ENCODE assay signal across 9 mouse cellular contexts in the genomic region with DNA sequence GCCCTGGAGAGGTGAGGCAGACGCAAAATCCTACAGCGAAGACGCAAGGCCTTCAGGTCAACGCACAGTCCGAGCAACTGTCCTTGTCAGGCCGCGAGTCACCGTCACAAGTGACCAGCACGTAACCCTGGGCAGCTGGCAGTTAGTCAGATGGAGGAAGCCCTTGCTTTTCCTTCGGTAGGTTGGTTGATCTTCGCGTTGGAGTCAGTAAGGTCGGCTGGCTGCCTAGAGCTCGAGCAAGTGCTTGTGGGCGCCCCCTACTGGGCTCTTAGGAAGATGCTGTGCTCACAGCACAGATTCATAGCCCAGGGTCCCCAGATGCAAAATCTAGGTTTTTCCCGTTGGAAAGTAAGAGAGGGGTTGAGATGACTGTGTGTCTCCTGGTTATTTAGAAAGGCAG. TPM values are rescaled to one million over a fixed set of nuclear protein-coding genes. Genes with fewer than 3 reads are reported as not detected.
DNase-seq lines count a peak whose midpoint lies in the region; ATAC-seq and TF ChIP-seq lines count a peak whose summit lies in the region.
"Had no signal": no experiment of that assay in that cellular context is flagged by ENCODE, and none has a peak within 500 bp of the region (broad histone marks: within the 10 kb centered on the region; RNA-seq: fewer than 3 reads in every experiment).

No protein-coding gene starts in this region.

- no peaks in the 10 kb centered on the region; the same call in 1 of the 2 replicates for H3K4me1 ChIP-seq in bone marrow, adult 2 months (ENCODE audit: control insufficient read depth, insufficient read depth, low read length)
- H3K4me1 ChIP-seq in embryonic facial prominence, embryonic 14.5 days (ENCODE audit: control insufficient read depth, insufficient read depth, low read length): peaks cover 3% of the 10 kb centered on the region
- H3K4me1 ChIP-seq in heart, embryonic 15.5 days (replicated peaks): peaks cover 18% of the 10 kb centered on the region
- H3K4me1 ChIP-seq in kidney, postnatal 0 days (replicated peaks; ENCODE audit: insufficient read depth, low read length): no peaks in the 10 kb centered on the region; the same call in 1 of the 2 replicates
- H3K4me1 ChIP-seq in liver, embryonic 15.5 days (replicated peaks): no peaks in the 10 kb centered on the region
- peaks cover 5% of the 10 kb centered on the region for H3K4me1 ChIP-seq in neural tube, embryonic 12.5 days
- no peaks in the 10 kb centered on the region for H3K4me1 ChIP-seq in stomach, postnatal 0 days (replicated peaks; ENCODE audit: control insufficient read depth, insufficient read depth)

- no peaks in the 10 kb centered on the region for H3K36me3 ChIP-seq in embryonic facial prominence, embryonic 14.5 days (ENCODE audit: control insufficient read depth, insufficient read depth, low read length)
- H3K36me3 ChIP-seq in heart, embryonic 15.5 days: no peaks in the 10 kb centered on the region
- no peaks in the 10 kb centered on the region for H3K36me3 ChIP-seq in kidney, postnatal 0 days (ENCODE audit: insufficient read depth, low read length)
- no peaks in the 10 kb centered on the region for H3K36me3 ChIP-seq in liver, embryonic 15.5 days (replicated peaks)
- no peaks in the 10 kb centered on the region for H3K36me3 ChIP-seq in neural tube, embryonic 12.5 days
- no peaks in the 10 kb centered on the region for H3K36me3 ChIP-seq in stomach, postnatal 0 days (ENCODE audit: control insufficient read depth, insufficient read depth, low read length)

- TF ChIP-seq EP300 in stomach, postnatal 0 days (optimal IDR thresholded peaks at IDR 0.05): no peak

- TF ChIP-seq CTCF in bone marrow, adult 2 months (IDR thresholded peaks at IDR 0.05; ENCODE audit: control insufficient read depth, insufficient read depth, low read length): peak; percentile 71
- peak; percentile 81 for TF ChIP-seq CTCF in kidney, postnatal 0 days (IDR thresholded peaks at IDR 0.05; ENCODE audit: low read depth)
- peak; percentile 84 for TF ChIP-seq CTCF in stomach, postnatal 0 days (IDR thresholded peaks at IDR 0.05; ENCODE audit: low read depth)

- DNase-seq in CD8-positive naive resting alpha-beta T cell, adult 2 months (ENCODE audit: low read depth in 2 of 2, low spot score in 2 of 2): peak; percentile 44 to 54
- DNase-seq in embryonic facial prominence, embryonic 14.5 days (ENCODE audit: low spot score): peak; percentile 83
- DNase-seq in kidney, postnatal 0 days (ENCODE audit: low spot score): peak; percentile 85
- peak; percentile 75 for DNase-seq in stomach, postnatal 0 days (ENCODE audit: low spot score)

- TF ChIP-seq POLR2A in bone marrow, adult 2 months (IDR thresholded peaks at IDR 0.05; ENCODE audit: borderline replicate concordance, control insufficient read depth, low read depth, low read length): no peak

- H3K4me3 ChIP-seq in bone marrow, adult 2 months (replicated peaks; ENCODE audit: control insufficient read depth, low read depth, low read length): no peak overlapping the region
- no peak overlapping the region for H3K4me3 ChIP-seq in embryonic facial prominence, embryonic 14.5 days (ENCODE audit: low read depth, low read length)
- no peak overlapping the region for H3K4me3 ChIP-seq in heart, embryonic 15.5 days
- no peak overlapping the region for H3K4me3 ChIP-seq in kidney, postnatal 0 days (replicated peaks; ENCODE audit: low read depth, low read length)
- no peak overlapping the region for H3K4me3 ChIP-seq in liver, embryonic 15.5 days (replicated peaks)
- H3K4me3 ChIP-seq in neural tube, embryonic 12.5 days: no peak overlapping the region
- H3K4me3 ChIP-seq in stomach, postnatal 0 days (ENCODE audit: low read depth, low read length): no peak overlapping the region
- H3K4me3 ChIP-seq: erythroblast, embryonic 14.5 days had no signal

- H3K27ac ChIP-seq in bone marrow, adult 2 months (ENCODE audit: control insufficient read depth, insufficient read depth, low read depth, low read length, poor library complexity): no peak overlapping the region
- H3K27ac ChIP-seq in embryonic facial prominence, embryonic 14.5 days (replicated peaks; ENCODE audit: low read depth, low read length): no peak overlapping the region
- no peak overlapping the region for H3K27ac ChIP-seq in heart, embryonic 15.5 days
- H3K27ac ChIP-seq in kidney, postnatal 0 days: no peak overlapping the region
- H3K27ac ChIP-seq in liver, embryonic 15.5 days (replicated peaks): no peak overlapping the region
- H3K27ac ChIP-seq in neural tube, embryonic 12.5 days: no peak overlapping the region
- H3K27ac ChIP-seq in stomach, postnatal 0 days (replicated peaks): no peak overlapping the region

- ATAC-seq in embryonic facial prominence, embryonic 14.5 days (ENCODE audit: low read depth): no peak
- no peak for ATAC-seq in heart, embryonic 15.5 days (replicated peaks; ENCODE audit: insufficient number of reproducible peaks, insufficient read depth, low FRiP score, low read depth)
- ATAC-seq in kidney, postnatal 0 days (replicated peaks; ENCODE audit: low FRiP score, low read depth): no peak
- no peak for ATAC-seq in liver, embryonic 15.5 days (ENCODE audit: insufficient read depth)
- ATAC-seq in neural tube, embryonic 12.5 days (ENCODE audit: low FRiP score, low read depth): no peak
- ATAC-seq in stomach, postnatal 0 days (ENCODE audit: low FRiP score, low TSS enrichment): peak; percentile 25; the same call in 1 of the 2 replicates

- no peak overlapping the region for H3K9ac ChIP-seq in embryonic facial prominence, embryonic 14.5 days (ENCODE audit: low read depth, low read length)
- H3K9ac ChIP-seq in heart, embryonic 15.5 days: no peak overlapping the region
- H3K9ac ChIP-seq in kidney, postnatal 0 days (ENCODE audit: low read depth, low read length): no peak overlapping the region
- no peak overlapping the region for H3K9ac ChIP-seq in liver, embryonic 15.5 days
- H3K9ac ChIP-seq in neural tube, embryonic 12.5 days: no peak overlapping the region
- H3K9ac ChIP-seq in stomach, postnatal 0 days (ENCODE audit: low read length): no peak overlapping the region

- no peaks in the 10 kb centered on the region for H3K9me3 ChIP-seq in embryonic facial prominence, embryonic 14.5 days (ENCODE audit: control insufficient read depth, low read length)
- H3K9me3 ChIP-seq in heart, embryonic 15.5 days (replicated peaks): no peaks in the 10 kb centered on the region
- no peaks in the 10 kb centered on the region for H3K9me3 ChIP-seq in kidney, postnatal 0 days (replicated peaks; ENCODE audit: low read length)
- H3K9me3 ChIP-seq in liver, embryonic 15.5 days (replicated peaks): no peaks in the 10 kb centered on the region
- H3K9me3 ChIP-seq in neural tube, embryonic 12.5 days: no peaks in the 10 kb centered on the region
- H3K9me3 ChIP-seq in stomach, postnatal 0 days (ENCODE audit: control insufficient read depth, low read length): no peaks in the 10 kb centered on the region

- H3K27me3 ChIP-seq in embryonic facial prominence, embryonic 14.5 days (replicated peaks; ENCODE audit: control insufficient read depth, insufficient read depth, low read length): no peaks in the 10 kb centered on the region
- peaks cover 9% of the 10 kb centered on the region; the same call in 1 of the 2 replicates for H3K27me3 ChIP-seq in heart, embryonic 15.5 days
- no peaks in the 10 kb centered on the region for H3K27me3 ChIP-seq in kidney, postnatal 0 days (ENCODE audit: insufficient read depth, low read length)
- H3K27me3 ChIP-seq in liver, embryonic 15.5 days: no peaks in the 10 kb centered on the region
- H3K27me3 ChIP-seq in neural tube, embryonic 12.5 days (replicated peaks): no peaks in the 10 kb centered on the region
- H3K27me3 ChIP-seq in stomach, postnatal 0 days (ENCODE audit: control insufficient read depth, insufficient read depth, low read length): no peaks in the 10 kb centered on the region

- 18% methylated on average over 16 of the region's 16 CpGs for WGBS in bone marrow, adult 2 months
- WGBS in embryonic facial prominence, embryonic 14.5 days: 13% methylated on average over 16 of the region's 16 CpGs
- WGBS in heart, embryonic 15.5 days: 17% methylated on average over 16 of the region's 16 CpGs
- WGBS in kidney, postnatal 0 days: 17% methylated on average over 16 of the region's 16 CpGs
- 16% methylated on average over 16 of the region's 16 CpGs for WGBS in liver, embryonic 15.5 days (ENCODE audit: insufficient replicate concordance)
- 16% methylated on average over 16 of the region's 16 CpGs for WGBS in neural tube, embryonic 12.5 days
- 20% methylated on average over 16 of the region's 16 CpGs for WGBS in stomach, postnatal 0 days

- H3K4me2 ChIP-seq in embryonic facial prominence, embryonic 14.5 days (ENCODE audit: low read depth, low read length): peak overlapping the region; percentile 43
- peak overlapping the region; percentile 48 for H3K4me2 ChIP-seq in heart, embryonic 15.5 days
- peak overlapping the region; percentile 36 for H3K4me2 ChIP-seq in kidney, postnatal 0 days (ENCODE audit: low read length)
- peak overlapping the region; percentile 14; the same call in 1 of the 2 replicates for H3K4me2 ChIP-seq in liver, embryonic 15.5 days
- peak overlapping the region; percentile 40 for H3K4me2 ChIP-seq in neural tube, embryonic 12.5 days (replicated peaks)
- H3K4me2 ChIP-seq in stomach, postnatal 0 days (replicated peaks; ENCODE audit: low read depth): 0 out of 2 replicates have a peak overlapping the region, but pooled peaks have one; percentile 35

RNA-seq across cellular contexts. Expression of a gene that starts 17.2 kb away (rescaled TPM):
- polyA plus RNA-seq in bone marrow, adult 2 months (2011; ENCODE audit: insufficient read depth, insufficient read length, low replicate concordance, missing spikeins): not detected in 2 replicates
- polyA plus RNA-seq in embryonic facial prominence, embryonic 14.5 days (2014; fragmentation: Nextera tagmentation; extraction: Ambion mirVana): 0.97 and 1.1 TPM in 2 replicates
- 0.19 and 0.33 TPM in 2 replicates for polyA plus RNA-seq in heart, embryonic 15.5 days (2015; fragmentation: Nextera tagmentation; extraction: Ambion mirVana)
- polyA plus RNA-seq in kidney, postnatal 0 days (2015; fragmentation: Nextera tagmentation; extraction: Ambion mirVana): 0.04 TPM in 2 replicates
- polyA plus RNA-seq in liver, embryonic 15.5 days (2015; fragmentation: Nextera tagmentation; extraction: Ambion mirVana): 0.01 and 0.02 TPM in 2 replicates
- 14.3 and 15.1 TPM in 2 replicates for polyA plus RNA-seq in neural tube, embryonic 12.5 days (2016; fragmentation: Nextera tagmentation; extraction: Ambion mirVana)
- 0.23 and 0.33 TPM in 2 replicates for polyA plus RNA-seq in stomach, postnatal 0 days (2015; fragmentation: Nextera tagmentation; extraction: Ambion mirVana)
- polyA plus RNA-seq: erythroblast, embryonic 14.5 days had no signal

RNA-seq across cellular contexts. Expression of a gene that starts 24.1 kb away (rescaled TPM):
- polyA plus RNA-seq in bone marrow, adult 2 months (2011; ENCODE audit: insufficient read depth, insufficient read length, low replicate concordance, missing spikeins): not detected in 2 replicates
- polyA plus RNA-seq in embryonic facial prominence, embryonic 14.5 days (2014; fragmentation: Nextera tagmentation; extraction: Ambion mirVana): 3.9 and 4.5 TPM in 2 replicates
- 1.2 and 1.9 TPM in 2 replicates for polyA plus RNA-seq in heart, embryonic 15.5 days (2015; fragmentation: Nextera tagmentation; extraction: Ambion mirVana)
- polyA plus RNA-seq in kidney, postnatal 0 days (2015; fragmentation: Nextera tagmentation; extraction: Ambion mirVana): 4.8 and 5.2 TPM in 2 replicates
- polyA plus RNA-seq in liver, embryonic 15.5 days (2015; fragmentation: Nextera tagmentation; extraction: Ambion mirVana): 2.7 and 3.1 TPM in 2 replicates
- polyA plus RNA-seq in neural tube, embryonic 12.5 days (2016; fragmentation: Nextera tagmentation; extraction: Ambion mirVana): 8.9 and 11.2 TPM in 2 replicates
- polyA plus RNA-seq in stomach, postnatal 0 days (2015; fragmentation: Nextera tagmentation; extraction: Ambion mirVana): 12.5 and 13.0 TPM in 2 replicates
- polyA plus RNA-seq: erythroblast, embryonic 14.5 days had no signal

RNA-seq across cellular contexts. Expression of a gene that starts 53.8 kb away (rescaled TPM):
- 2.4 and 7.7 TPM in 2 replicates for polyA plus RNA-seq in bone marrow, adult 2 months (2011; ENCODE audit: insufficient read depth, insufficient read length, low replicate concordance, missing spikeins)
- 16.1 and 20.0 TPM in 2 replicates for polyA plus RNA-seq in embryonic facial prominence, embryonic 14.5 days (2014; fragmentation: Nextera tagmentation; extraction: Ambion mirVana)
- 12.6 and 17.9 TPM in 2 replicates for polyA plus RNA-seq in heart, embryonic 15.5 days (2015; fragmentation: Nextera tagmentation; extraction: Ambion mirVana)
- 18.5 and 19.9 TPM in 2 replicates for polyA plus RNA-seq in kidney, postnatal 0 days (2015; fragmentation: Nextera tagmentation; extraction: Ambion mirVana)
- 4.9 and 5.3 TPM in 2 replicates for polyA plus RNA-seq in liver, embryonic 15.5 days (2015; fragmentation: Nextera tagmentation; extraction: Ambion mirVana)
- polyA plus RNA-seq in neural tube, embryonic 12.5 days (2016; fragmentation: Nextera tagmentation; extraction: Ambion mirVana): 33.0 and 35.9 TPM in 2 replicates
- polyA plus RNA-seq in stomach, postnatal 0 days (2015; fragmentation: Nextera tagmentation; extraction: Ambion mirVana): 11.0 and 11.2 TPM in 2 replicates

RNA-seq across cellular contexts. Expression of a gene that starts 53.9 kb away (rescaled TPM):
- 16.9 and 26.4 TPM in 2 replicates for polyA plus RNA-seq in bone marrow, adult 2 months (2011; ENCODE audit: insufficient read depth, insufficient read length, low replicate concordance, missing spikeins)
- 47.9 and 49.4 TPM in 2 replicates for polyA plus RNA-seq in embryonic facial prominence, embryonic 14.5 days (2014; fragmentation: Nextera tagmentation; extraction: Ambion mirVana)
- 24.3 and 29.7 TPM in 2 replicates for polyA plus RNA-seq in heart, embryonic 15.5 days (2015; fragmentation: Nextera tagmentation; extraction: Ambion mirVana)
- 29.0 and 29.9 TPM in 2 replicates for polyA plus RNA-seq in kidney, postnatal 0 days (2015; fragmentation: Nextera tagmentation; extraction: Ambion mirVana)
- 18.3 and 18.4 TPM in 2 replicates for polyA plus RNA-seq in liver, embryonic 15.5 days (2015; fragmentation: Nextera tagmentation; extraction: Ambion mirVana)
- polyA plus RNA-seq in neural tube, embryonic 12.5 days (2016; fragmentation: Nextera tagmentation; extraction: Ambion mirVana): 62.5 and 64.0 TPM in 2 replicates
- polyA plus RNA-seq in stomach, postnatal 0 days (2015; fragmentation: Nextera tagmentation; extraction: Ambion mirVana): 18.7 and 19.7 TPM in 2 replicates
